Mouse (Mus musculus) gastrocnemius, postnatal 25 days (tissue): ENCODE measurements around the gene Pde1a. TPM values are rescaled to one million over a fixed set of nuclear protein-coding genes. Genes with fewer than 3 reads are reported as not detected.

Experiments
- DNase-seq: peaks from one replicate; pipeline ENCODE4 v3.0.0; 2022
- total RNA-seq, 2 experiments: library from RNA; stranded (reverse); gene quantifications; 1 replicate in 1 of 2; 2 replicates in 1 of 2; pipeline ENCODE4 v1.2.3; 2021

The Pde1a gene
- total RNA-seq, 2 experiments from 2014 or later: 1.4 to 3.8 TPM

DNA sequence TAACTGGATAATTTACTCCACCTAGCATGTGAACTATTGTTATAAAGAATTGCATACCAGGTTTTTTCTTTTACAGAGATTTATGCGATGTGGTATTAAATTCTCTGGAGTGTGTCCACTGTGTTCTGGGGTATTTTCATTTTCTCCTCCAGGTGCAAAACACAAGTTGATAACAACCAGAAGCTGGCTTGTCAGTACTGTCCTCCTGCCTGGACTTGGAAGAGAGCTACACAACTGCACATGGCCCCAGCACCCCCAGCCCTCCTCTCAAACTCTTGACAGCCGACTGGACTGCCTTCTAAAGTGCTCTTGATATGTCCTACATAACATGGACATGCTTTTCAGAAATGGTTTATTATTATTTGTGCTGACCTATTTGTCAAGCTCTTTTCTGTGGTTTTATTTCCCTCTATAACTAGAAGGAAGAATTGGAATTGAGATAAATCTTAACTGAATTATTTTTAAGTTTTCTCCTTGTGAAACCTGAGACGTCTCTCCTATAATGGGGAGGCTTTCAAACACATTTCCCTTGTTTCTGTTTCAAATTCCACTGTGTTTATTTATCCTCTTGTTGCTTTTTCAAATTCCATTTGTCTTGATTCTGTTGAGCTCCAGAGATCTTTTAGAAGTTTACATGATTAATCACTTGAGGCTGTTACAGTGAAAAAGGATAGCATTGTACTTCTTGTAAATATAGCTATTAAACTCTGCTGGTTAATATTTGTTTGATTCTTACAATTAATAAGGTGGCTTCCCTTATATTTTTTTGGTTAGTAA lies 313.4 kb downstream of the Pde1a start:
- DNase-seq: no peak

DNA sequence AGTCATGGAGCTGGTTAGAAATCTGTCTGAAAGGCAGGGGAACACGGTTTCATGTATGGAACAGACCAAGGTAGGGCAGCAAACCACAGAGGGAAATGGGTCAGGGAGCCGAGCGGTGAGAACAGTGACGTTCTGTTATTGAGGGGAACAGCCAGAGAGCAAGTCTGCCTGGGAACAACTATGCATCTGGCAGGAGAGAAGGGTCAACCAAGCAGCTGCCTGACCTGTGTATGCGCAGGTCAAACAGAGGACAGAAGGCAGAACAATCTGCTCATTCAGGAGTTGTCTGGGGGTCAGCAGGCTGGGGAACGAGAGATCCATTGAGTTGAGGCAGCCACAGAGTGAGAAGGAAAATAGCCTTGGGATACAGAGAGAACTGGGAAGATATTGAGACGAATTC lies 330.6 kb downstream of the Pde1a start:
- DNase-seq: no peak

DNA sequence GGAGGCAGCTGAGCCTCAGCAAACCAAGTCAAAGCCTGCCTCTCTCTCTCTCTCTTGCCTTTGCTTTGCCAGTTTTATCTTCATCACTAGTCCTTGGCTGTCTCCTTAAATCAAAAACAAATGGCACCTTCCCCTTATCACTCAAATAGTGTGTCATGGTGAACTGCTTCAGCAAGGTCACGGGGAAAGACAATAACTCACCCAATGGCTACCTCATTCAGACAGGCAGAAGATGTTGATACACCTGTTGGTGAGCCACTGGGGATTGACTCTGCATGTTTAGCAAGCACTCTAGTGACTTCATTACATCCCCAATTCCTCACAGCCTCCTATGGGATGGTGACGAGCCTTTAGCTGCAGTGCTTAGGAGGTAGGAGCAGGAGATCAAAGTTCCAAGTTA lies 331.8 kb downstream of the Pde1a start:
- no peak for DNase-seq

DNA sequence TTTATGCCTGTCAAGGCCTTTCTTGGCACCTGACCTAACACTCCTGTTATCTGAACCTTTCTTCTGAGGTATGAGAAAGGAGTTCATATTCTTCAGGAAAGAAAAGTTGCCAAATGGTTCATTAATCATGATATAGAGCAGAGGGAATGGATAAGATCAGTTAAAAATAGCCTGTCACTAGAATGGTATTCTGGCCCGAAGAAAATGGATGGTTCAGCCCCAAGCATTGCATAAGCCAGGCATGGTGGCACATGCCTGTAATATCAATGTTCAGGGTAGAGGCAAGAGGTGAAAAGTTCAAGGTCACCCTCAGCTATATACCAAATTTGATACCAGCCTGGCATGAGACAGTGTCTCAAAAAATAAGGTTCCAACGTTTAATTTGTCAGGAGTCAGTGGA lies 336.1 kb downstream of the Pde1a start:
- no peak for DNase-seq

DNA sequence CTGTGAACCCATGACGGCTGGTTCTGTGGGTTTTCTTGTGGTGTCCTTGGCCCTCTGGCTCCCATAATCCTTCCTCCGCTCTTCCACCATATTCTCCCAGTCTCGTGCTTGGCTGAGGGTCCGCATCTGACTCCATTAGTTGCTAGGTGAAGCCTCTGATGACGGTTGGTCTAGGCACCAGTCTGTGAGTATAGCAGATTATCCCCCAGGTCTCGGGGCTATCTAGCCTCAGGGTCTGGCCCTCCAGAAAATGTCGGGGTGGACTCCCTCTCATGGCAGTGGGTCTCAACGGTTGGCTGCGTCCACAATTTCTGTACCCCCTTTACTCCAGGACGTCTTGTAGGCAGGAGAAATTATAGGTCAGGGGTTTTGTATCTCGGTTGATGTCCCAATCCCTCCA lies 342.8 kb downstream of the Pde1a start:
- DNase-seq: no peak

DNA sequence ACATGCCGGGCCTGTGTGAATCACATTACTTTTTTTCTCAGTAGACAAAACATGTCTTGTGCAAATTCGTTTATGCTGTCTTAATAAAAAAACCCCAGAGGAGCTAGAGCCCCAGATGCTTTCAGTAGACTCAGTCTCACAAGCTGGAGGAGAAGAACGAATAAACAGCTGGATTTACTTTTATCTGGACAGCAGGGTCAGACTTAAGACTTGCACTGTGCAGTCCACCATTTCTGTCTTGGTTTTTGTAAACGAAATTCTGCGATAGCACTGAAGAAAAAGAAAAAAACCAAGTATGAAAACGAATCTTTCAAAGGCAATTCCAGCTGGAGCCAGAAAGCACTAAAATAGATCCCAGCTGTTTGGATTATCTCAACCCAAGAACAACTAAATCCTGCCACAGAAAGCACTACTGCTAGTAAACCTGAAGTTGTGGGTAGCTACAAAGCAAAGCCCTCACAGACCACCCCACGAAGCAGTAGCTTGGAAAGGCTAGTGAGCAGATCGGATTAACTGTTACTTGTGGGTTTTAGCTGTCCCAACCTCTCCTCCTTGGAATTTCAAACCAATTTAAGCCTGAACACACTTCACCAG lies 343.6 kb downstream of the Pde1a start:
- DNase-seq: no peak

Other genes with a start within 250 kb of the Pde1a start
- not detected for gene Prdx6b, start 163.0 kb upstream of the Pde1a start, total RNA-seq
- gene Dnajc10, start 186.0 kb upstream of the Pde1a start, total RNA-seq: 10 to 100 TPM; 19.8 to 20.0 TPM